Mouse (Mus musculus): Measurements from ENCODE around the gene Dnah8. TPM values are rescaled to one million over a fixed set of nuclear protein-coding genes. Genes with fewer than 3 reads are reported as not detected.
A peak's percentile ranks its signal among the peaks of the same experiment; 100 is the strongest.

Dnah8 gene
- polyA plus RNA-seq, 1 experiment from 2014 or later = 6.1 TPM

GRCm38 (mm10) chr17:30904096-30904495 lies 279.9 kb downstream of the Dnah8 start:
- Histone ChIP-seq H3K4me1 (peaks cover 6% of the 10 kb centered on the region; the same call in 1 of the 2 replicates), H3K9me3 (no peaks in the 10 kb centered on the region), H3K9ac (no peak overlapping the region), H3K27me3 (peaks cover 33% of the 10 kb centered on the region), H3K4me3 (no peak overlapping the region), H3K36me3 (no peaks in the 10 kb centered on the region), H3K4me2 (peak overlapping the region; percentile 86; the same call in 1 of the 2 replicates), H3K27ac (no peak overlapping the region)
- ATAC-seq (ENCODE audit: borderline replicate concordance, extremely low read depth, low FRiP score, low TSS enrichment) = no peak
- WGBS = 68% methylated on average over 2 of the region's 2 CpGs

- Histone ChIP-seq H3K4me3 (no peak overlapping the region), H3K4me1 (no peaks in the 10 kb centered on the region), H3K9me3 (no peaks in the 10 kb centered on the region), H3K36me3 (no peaks in the 10 kb centered on the region), H3K27me3 (peaks cover 6% of the 10 kb centered on the region), H3K4me2 (no peak overlapping the region), H3K9ac (no peak overlapping the region), H3K27ac (no peak overlapping the region)
- 55% methylated on average over 4 of the region's 4 CpGs for WGBS
- no peak for ATAC-seq (ENCODE audit: borderline replicate concordance, extremely low read depth, low FRiP score, low TSS enrichment)
Measured at GRCm38 (mm10) chr17:30907577-30907976, 283.4 kb downstream of the Dnah8 start.

- H3K36me3 ChIP-seq = no peaks in the 10 kb centered on the region
- H3K4me1 ChIP-seq = no peaks in the 10 kb centered on the region
- H3K4me2 ChIP-seq = no peak overlapping the region
- no peak for ATAC-seq (ENCODE audit: borderline replicate concordance, extremely low read depth, low FRiP score, low TSS enrichment)
- no peak overlapping the region for H3K27ac ChIP-seq
- no peaks in the 10 kb centered on the region for H3K27me3 ChIP-seq
- no peaks in the 10 kb centered on the region for H3K9me3 ChIP-seq
- no peak overlapping the region for H3K9ac ChIP-seq
- 52% methylated on average over 27 of the region's 27 CpGs for WGBS
- no peak overlapping the region for H3K4me3 ChIP-seq
Measured at GRCm38 (mm10) chr17:30910866-30911731, 286.9 kb downstream of the Dnah8 start.

GRCm38 (mm10) chr17:30911732-30912088 lies 287.6 kb downstream of the Dnah8 start:
- WGBS = 41% methylated on average over 8 of the region's 8 CpGs
- ATAC-seq (ENCODE audit: borderline replicate concordance, extremely low read depth, low FRiP score, low TSS enrichment) = no peak
- no peak overlapping the region for H3K9ac ChIP-seq
- no peaks in the 10 kb centered on the region for H3K27me3 ChIP-seq
- H3K36me3 ChIP-seq = no peaks in the 10 kb centered on the region
- no peak overlapping the region for H3K4me2 ChIP-seq
- H3K9me3 ChIP-seq = no peaks in the 10 kb centered on the region
- no peaks in the 10 kb centered on the region for H3K4me1 ChIP-seq
- no peak overlapping the region for H3K4me3 ChIP-seq
- no peak overlapping the region for H3K27ac ChIP-seq

GRCm38 (mm10) chr17:30912536-30912935 lies 288.4 kb downstream of the Dnah8 start:
- H3K27me3 ChIP-seq = no peaks in the 10 kb centered on the region
- WGBS = 72% methylated on average over 5 of the region's 5 CpGs
- H3K4me2 ChIP-seq = no peak overlapping the region
- no peaks in the 10 kb centered on the region for H3K9me3 ChIP-seq
- H3K27ac ChIP-seq = no peak overlapping the region
- ATAC-seq (ENCODE audit: borderline replicate concordance, extremely low read depth, low FRiP score, low TSS enrichment) = no peak
- H3K4me3 ChIP-seq = no peak overlapping the region
- no peaks in the 10 kb centered on the region for H3K4me1 ChIP-seq
- H3K9ac ChIP-seq = no peak overlapping the region
- no peaks in the 10 kb centered on the region for H3K36me3 ChIP-seq

GRCm38 (mm10) chr17:30914264-30914663 lies 290.1 kb downstream of the Dnah8 start:
- no peaks in the 10 kb centered on the region for H3K27me3 ChIP-seq
- ATAC-seq (ENCODE audit: borderline replicate concordance, extremely low read depth, low FRiP score, low TSS enrichment) = no peak

GRCm38 (mm10) chr17:30923566-30923965 lies 299.4 kb downstream of the Dnah8 start:
- no peaks in the 10 kb centered on the region for H3K9me3 ChIP-seq
- no peak overlapping the region for H3K4me2 ChIP-seq
- H3K4me3 ChIP-seq = no peak overlapping the region
- H3K4me1 ChIP-seq = no peaks in the 10 kb centered on the region
- H3K27me3 ChIP-seq = no peaks in the 10 kb centered on the region
- ATAC-seq (ENCODE audit: borderline replicate concordance, extremely low read depth, low FRiP score, low TSS enrichment) = no peak
- H3K36me3 ChIP-seq = no peaks in the 10 kb centered on the region
- 48% methylated on average over 4 of the region's 4 CpGs for WGBS
- no peak overlapping the region for H3K27ac ChIP-seq
- no peak overlapping the region for H3K9ac ChIP-seq

More at GRCm38 (mm10) chr17:30914264-30914663, 290.1 kb downstream of the Dnah8 start:
- H3K9me3 ChIP-seq = no peaks in the 10 kb centered on the region
- no peak overlapping the region for H3K4me2 ChIP-seq
- no peak overlapping the region for H3K4me3 ChIP-seq
- H3K4me1 ChIP-seq = no peaks in the 10 kb centered on the region
- H3K9ac ChIP-seq = no peak overlapping the region
- no peaks in the 10 kb centered on the region for H3K36me3 ChIP-seq
- H3K27ac ChIP-seq = no peak overlapping the region

Other genes with a start within 250 kb of the Dnah8 start
- 54.1 and 57.3 TPM in 2 replicates for gene Btbd9, start 47.9 kb upstream of the Dnah8 start, polyA plus RNA-seq (2015; fragmentation: Nextera tagmentation; extraction: Ambion mirVana)
- gene Glo1, start 2.5 kb downstream of the Dnah8 start, polyA plus RNA-seq (2015; fragmentation: Nextera tagmentation; extraction: Ambion mirVana) = 219 and 220 TPM in 2 replicates